Mouse (Mus musculus) brain, embryonic 14.5 days (tissue): ENCODE measurements around the gene Rhbdd1.

Experiments used
- CTCF ChIP-seq: fragments of 200-500 bp; IDR thresholded peaks from 2 replicates; pipeline ENCODE4 v1.5.1; 2012; ENCODE audit warnings: inconsistent platforms, mild to moderate bottlenecking, moderate library complexity, borderline replicate concordance; ENCODE audit not compliant: insufficient read depth, insufficient read length; ENCODE audit errors: extremely low read depth
- POLR2A ChIP-seq: fragments of 200-500 bp; IDR thresholded peaks from 2 replicates; pipeline ENCODE4 v1.6.1; 2012; ENCODE audit warnings: mild to moderate bottlenecking, inconsistent platforms, borderline replicate concordance; ENCODE audit not compliant: poor library complexity, insufficient read depth, insufficient read length, severe bottlenecking; ENCODE audit errors: extremely low read depth

- TF ChIP-seq CTCF (no peak), POLR2A (no peak)
Measured at GRCm38 (mm10) chr1:82326120-82326519, 9.9 kb downstream of the Rhbdd1 start.
